Mouse (Mus musculus): ENCODE measurements around the gene Pmm1. TPM values are rescaled to one million over a fixed set of nuclear protein-coding genes. Genes with fewer than 3 reads are reported as not detected.

The Pmm1 gene
- 35.1 and 36.9 TPM in 2 replicates for polyA plus RNA-seq (2014; fragmentation: Nextera tagmentation; extraction: Ambion mirVana)

DNA sequence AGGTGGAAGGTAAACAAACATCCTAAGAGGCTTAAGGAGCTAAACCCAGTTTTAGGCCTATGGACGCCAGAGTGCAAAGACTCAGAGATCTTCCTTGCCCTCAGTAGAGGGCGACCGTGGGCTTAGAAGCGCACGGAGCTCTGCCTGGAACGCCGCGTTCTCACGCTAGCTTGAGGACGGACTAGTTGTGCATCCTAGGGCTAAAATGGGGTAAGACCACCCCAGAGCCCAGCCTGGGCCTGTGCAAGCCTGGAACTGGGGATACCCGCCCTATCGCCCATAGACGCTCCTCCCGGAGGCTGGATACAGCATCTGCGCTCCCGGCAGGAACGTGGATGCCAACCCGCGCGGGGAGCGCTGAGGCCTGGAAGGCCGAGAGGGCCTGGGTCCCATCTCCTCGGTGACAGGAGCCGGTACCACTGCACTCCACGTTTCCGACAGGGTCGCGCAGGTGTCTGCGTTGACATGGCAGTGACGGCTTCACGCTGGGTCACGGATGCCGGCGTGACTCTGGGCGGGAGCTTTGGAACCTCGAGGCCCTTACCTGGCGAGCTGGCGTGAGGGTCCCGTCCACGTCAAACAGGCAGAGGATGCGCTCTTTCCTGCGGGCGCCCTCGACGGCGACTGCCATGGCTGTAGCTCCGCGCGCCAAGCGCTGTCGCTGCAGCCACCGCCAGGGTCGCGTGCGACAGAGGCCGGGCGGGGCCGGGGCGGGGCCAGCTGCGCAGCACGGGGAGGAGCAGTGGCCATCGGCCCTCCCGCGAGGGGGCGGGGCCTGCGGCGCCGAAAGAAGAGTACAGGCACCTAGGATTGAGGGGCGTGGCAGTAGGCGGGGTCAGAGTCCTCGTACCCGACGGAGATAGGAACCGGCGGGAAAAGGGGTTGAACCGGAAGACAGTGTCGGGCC is at the start of gene Pmm1:
Gene Pmm1, minus strand, starts transcription at position 760 of the 907 bp plus-strand sequence.
- ATAC-seq (replicated peaks; ENCODE audit: low FRiP score): peak; percentile 97
- Histone ChIP-seq H3K9ac (ENCODE audit: low read length) (peak within 1 kb of the TSS; percentile 65), H3K4me2 (ENCODE audit: low read depth, low read length, severe bottlenecking) (peak within 1 kb of the TSS; percentile 98), H3K4me1 (replicated peaks; ENCODE audit: control insufficient read depth, insufficient read depth, low read length) (no peaks in the 10 kb centered on the region), H3K4me3 (ENCODE audit: low read depth, low read length) (peak within 1 kb of the TSS; percentile 57), H3K27ac (ENCODE audit: low read depth, low read length) (peak within 1 kb of the TSS; percentile 70; the same call in 1 of the 2 replicates), H3K9me3 (ENCODE audit: control insufficient read depth, low read length) (no peaks in the 10 kb centered on the region), H3K27me3 (ENCODE audit: control insufficient read depth, insufficient read depth, low read length) (no peaks in the 10 kb centered on the region), H3K36me3 (ENCODE audit: control insufficient read depth, insufficient read depth, low read length) (no peaks in the 10 kb centered on the region; the same call in 1 of the 2 replicates)
- DNase-seq (ENCODE audit: low spot score): peak; percentile 99
- under 1% methylated on average over 73 of the region's 77 CpGs for WGBS

DNA sequence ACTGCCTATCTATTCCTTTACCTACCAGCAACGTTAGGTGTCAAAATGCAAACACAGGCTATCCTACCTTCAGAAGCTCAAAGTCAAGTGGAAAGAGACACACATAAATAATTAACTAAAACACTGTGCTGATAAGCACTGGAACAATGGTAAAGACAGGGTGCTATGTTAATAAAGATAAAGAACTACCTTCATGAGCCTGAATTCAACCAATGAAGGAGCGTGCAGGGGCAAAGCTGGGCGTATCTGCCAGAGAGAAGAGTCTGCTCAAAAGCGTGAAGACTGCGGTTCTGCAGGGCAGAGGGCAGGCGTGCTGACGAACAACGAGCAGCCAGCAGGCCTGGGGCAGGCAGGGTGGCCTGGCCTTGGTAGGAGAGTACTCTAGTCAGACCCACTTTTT is 43.5 kb upstream of the Pmm1 start:
- WGBS: 89% methylated on average over 8 of the region's 8 CpGs
- Histone ChIP-seq H3K4me3 (ENCODE audit: low read depth, low read length) (no peak overlapping the region), H3K36me3 (ENCODE audit: control insufficient read depth, insufficient read depth, low read length) (no peaks in the 10 kb centered on the region; the same call in 1 of the 2 replicates), H3K27ac (ENCODE audit: low read depth, low read length) (no peak overlapping the region), H3K9me3 (ENCODE audit: control insufficient read depth, low read length) (no peaks in the 10 kb centered on the region), H3K4me1 (replicated peaks; ENCODE audit: control insufficient read depth, insufficient read depth, low read length) (no peaks in the 10 kb centered on the region), H3K9ac (ENCODE audit: low read length) (no peak overlapping the region), H3K27me3 (ENCODE audit: control insufficient read depth, insufficient read depth, low read length) (no peaks in the 10 kb centered on the region), H3K4me2 (ENCODE audit: low read depth, low read length, severe bottlenecking) (no peak overlapping the region)
- ATAC-seq (replicated peaks; ENCODE audit: low FRiP score) (no peak), DNase-seq (ENCODE audit: low spot score) (no peak)

DNA sequence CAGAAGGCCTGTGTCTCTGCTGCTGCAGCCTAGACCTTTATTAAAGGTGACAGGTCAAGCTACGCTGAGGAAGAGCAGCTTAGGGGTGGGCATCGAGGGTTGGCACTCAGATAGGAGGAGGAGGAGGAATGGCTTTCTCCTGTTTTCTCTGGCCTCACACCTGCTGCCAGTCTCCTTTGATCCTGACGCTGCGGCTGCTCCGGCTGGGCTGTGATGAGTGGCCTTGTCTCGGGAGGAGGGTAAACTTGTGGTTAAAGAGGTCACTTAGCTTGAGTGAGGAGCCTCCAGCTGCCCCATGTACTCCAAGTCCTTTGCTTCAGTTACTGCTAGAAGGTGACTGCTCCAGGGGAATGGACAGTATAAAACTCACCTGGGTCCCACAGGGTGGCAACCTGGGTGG is 33.3 kb upstream of the Pmm1 start:
- Histone ChIP-seq H3K4me2 (ENCODE audit: low read depth, low read length, severe bottlenecking) (no peak overlapping the region), H3K27me3 (ENCODE audit: control insufficient read depth, insufficient read depth, low read length) (no peaks in the 10 kb centered on the region), H3K36me3 (ENCODE audit: control insufficient read depth, insufficient read depth, low read length) (peaks cover 2% of the 10 kb centered on the region; the same call in 1 of the 2 replicates), H3K4me1 (replicated peaks; ENCODE audit: control insufficient read depth, insufficient read depth, low read length) (no peaks in the 10 kb centered on the region), H3K27ac (ENCODE audit: low read depth, low read length) (no peak overlapping the region), H3K9me3 (ENCODE audit: control insufficient read depth, low read length) (no peaks in the 10 kb centered on the region), H3K9ac (ENCODE audit: low read length) (no peak overlapping the region), H3K4me3 (ENCODE audit: low read depth, low read length) (no peak overlapping the region)
- no peak for DNase-seq (ENCODE audit: low spot score)
- WGBS: 84% methylated on average over 6 of the region's 6 CpGs
- no peak for ATAC-seq (replicated peaks; ENCODE audit: low FRiP score)

DNA sequence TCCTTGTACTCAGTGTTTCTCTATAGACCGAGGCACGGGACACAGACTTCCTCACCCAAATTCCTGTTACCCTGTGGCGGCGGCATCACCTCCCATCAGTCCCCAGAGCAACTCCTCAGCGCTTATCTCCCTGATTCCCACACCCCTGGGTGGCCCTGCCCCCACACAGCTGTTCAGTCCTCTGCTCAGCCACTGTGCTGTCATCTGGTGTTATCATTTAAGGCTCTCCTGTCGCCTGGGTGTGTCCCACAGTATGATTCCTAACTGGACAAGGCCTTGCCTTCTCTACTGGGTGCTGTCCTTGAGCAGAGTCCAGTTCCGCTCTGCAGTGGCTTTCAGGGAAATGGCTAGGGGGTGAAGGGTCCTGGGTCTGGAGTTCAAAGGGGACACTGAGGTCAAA is 29.8 kb upstream of the Pmm1 start:
- Histone ChIP-seq H3K9ac (ENCODE audit: low read length) (no peak overlapping the region; the same call in 1 of the 2 replicates), H3K36me3 (ENCODE audit: control insufficient read depth, insufficient read depth, low read length) (no peaks in the 10 kb centered on the region), H3K4me1 (replicated peaks; ENCODE audit: control insufficient read depth, insufficient read depth, low read length) (peaks cover 2% of the 10 kb centered on the region; the same call in 1 of the 2 replicates), H3K27ac (ENCODE audit: low read depth, low read length) (no peak overlapping the region), H3K4me2 (ENCODE audit: low read depth, low read length, severe bottlenecking) (no peak overlapping the region), H3K27me3 (ENCODE audit: control insufficient read depth, insufficient read depth, low read length) (no peaks in the 10 kb centered on the region), H3K9me3 (ENCODE audit: control insufficient read depth, low read length) (no peaks in the 10 kb centered on the region), H3K4me3 (ENCODE audit: low read depth, low read length) (no peak overlapping the region)
- WGBS: 68% methylated on average over 7 of the region's 7 CpGs
- ATAC-seq (replicated peaks; ENCODE audit: low FRiP score) (no peak), DNase-seq (ENCODE audit: low spot score) (no peak)

DNA sequence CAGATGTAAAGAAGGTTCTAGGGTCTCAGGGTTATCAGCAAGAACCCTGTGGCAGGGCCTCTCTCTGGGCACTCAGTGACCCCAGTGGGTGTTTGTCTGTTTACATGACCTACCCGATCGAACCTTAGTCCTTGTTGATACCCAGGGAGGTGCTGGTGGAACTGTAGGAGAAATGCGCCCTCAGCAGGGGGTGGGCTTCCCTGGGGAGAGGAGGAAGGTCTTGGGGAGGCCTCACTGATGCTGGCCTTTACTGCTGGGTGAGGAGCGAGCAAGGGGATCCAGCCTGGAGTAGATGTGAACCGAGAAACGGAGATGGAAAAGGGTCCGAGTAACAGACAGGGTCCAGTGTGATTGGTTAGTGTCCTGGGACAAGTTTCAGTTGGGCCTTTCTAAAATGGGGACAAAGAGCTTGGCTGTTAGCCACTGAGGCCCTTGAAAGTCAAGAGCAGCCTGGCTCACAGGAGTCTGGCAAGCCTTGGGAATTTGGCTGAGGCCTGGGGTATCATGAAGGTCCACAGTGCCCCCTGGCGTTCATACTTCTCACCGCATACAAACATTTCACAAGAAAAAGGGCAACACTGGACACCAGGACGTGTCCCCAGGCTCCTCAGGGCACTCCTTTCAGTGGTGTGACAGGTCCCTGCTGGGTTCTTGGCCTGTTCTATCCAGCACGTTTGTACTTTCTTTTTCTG is 28.8 kb upstream of the Pmm1 start:
- no peaks in the 10 kb centered on the region for H3K27me3 ChIP-seq (ENCODE audit: control insufficient read depth, insufficient read depth, low read length)
- H3K4me3 ChIP-seq (ENCODE audit: low read depth, low read length): no peak overlapping the region
- no peaks in the 10 kb centered on the region for H3K36me3 ChIP-seq (ENCODE audit: control insufficient read depth, insufficient read depth, low read length)
- H3K4me2 ChIP-seq (ENCODE audit: low read depth, low read length, severe bottlenecking): no peak overlapping the region
- H3K4me1 ChIP-seq (replicated peaks; ENCODE audit: control insufficient read depth, insufficient read depth, low read length): peaks cover 4% of the 10 kb centered on the region
- H3K9ac ChIP-seq (ENCODE audit: low read length): no peak overlapping the region
- no peak overlapping the region for H3K27ac ChIP-seq (ENCODE audit: low read depth, low read length)
- peak; percentile 58; the same call in 1 of the 2 replicates for ATAC-seq (replicated peaks; ENCODE audit: low FRiP score)
- no peaks in the 10 kb centered on the region for H3K9me3 ChIP-seq (ENCODE audit: control insufficient read depth, low read length)
- peak; percentile 92 for DNase-seq (ENCODE audit: low spot score)
- WGBS: 44% methylated on average over 11 of the region's 11 CpGs

DNA sequence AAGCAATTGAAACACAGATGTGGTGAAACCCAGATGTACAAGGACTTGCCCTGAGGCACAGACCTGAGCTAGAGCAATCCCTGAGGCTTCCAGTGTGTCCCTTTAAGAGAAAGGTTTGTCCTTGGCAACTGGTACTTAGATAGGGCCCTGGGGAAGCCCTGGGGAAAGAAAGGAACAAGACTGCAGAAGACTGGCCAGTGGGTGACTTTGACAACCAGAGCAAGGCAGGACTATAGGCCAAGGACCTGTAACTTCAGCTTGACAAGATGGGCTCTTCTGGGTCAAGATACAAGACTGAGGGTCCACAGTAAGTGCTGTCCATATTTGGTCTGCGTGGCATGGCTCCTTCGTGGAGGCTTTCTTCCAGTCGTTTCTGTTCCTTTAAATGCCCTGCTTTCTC is 26.9 kb upstream of the Pmm1 start, which contains the start of gene Xrcc6:
Gene Xrcc6, plus strand, starts transcription at position 190 of the 400 bp plus-strand sequence.
- Histone ChIP-seq H3K27ac (ENCODE audit: low read depth, low read length) (no peak within 1 kb of the TSS), H3K4me3 (ENCODE audit: low read depth, low read length) (no peak within 1 kb of the TSS), H3K9me3 (ENCODE audit: control insufficient read depth, low read length) (no peaks in the 10 kb centered on the region), H3K4me2 (ENCODE audit: low read depth, low read length, severe bottlenecking) (no peak within 1 kb of the TSS), H3K9ac (ENCODE audit: low read length) (no peak within 1 kb of the TSS), H3K4me1 (replicated peaks; ENCODE audit: control insufficient read depth, insufficient read depth, low read length) (peaks cover 4% of the 10 kb centered on the region), H3K36me3 (ENCODE audit: control insufficient read depth, insufficient read depth, low read length) (no peaks in the 10 kb centered on the region), H3K27me3 (ENCODE audit: control insufficient read depth, insufficient read depth, low read length) (no peaks in the 10 kb centered on the region)
- DNase-seq (ENCODE audit: low spot score) (no peak), ATAC-seq (replicated peaks; ENCODE audit: low FRiP score) (no peak)
- WGBS: 81% methylated on average over 3 of the region's 3 CpGs

DNA sequence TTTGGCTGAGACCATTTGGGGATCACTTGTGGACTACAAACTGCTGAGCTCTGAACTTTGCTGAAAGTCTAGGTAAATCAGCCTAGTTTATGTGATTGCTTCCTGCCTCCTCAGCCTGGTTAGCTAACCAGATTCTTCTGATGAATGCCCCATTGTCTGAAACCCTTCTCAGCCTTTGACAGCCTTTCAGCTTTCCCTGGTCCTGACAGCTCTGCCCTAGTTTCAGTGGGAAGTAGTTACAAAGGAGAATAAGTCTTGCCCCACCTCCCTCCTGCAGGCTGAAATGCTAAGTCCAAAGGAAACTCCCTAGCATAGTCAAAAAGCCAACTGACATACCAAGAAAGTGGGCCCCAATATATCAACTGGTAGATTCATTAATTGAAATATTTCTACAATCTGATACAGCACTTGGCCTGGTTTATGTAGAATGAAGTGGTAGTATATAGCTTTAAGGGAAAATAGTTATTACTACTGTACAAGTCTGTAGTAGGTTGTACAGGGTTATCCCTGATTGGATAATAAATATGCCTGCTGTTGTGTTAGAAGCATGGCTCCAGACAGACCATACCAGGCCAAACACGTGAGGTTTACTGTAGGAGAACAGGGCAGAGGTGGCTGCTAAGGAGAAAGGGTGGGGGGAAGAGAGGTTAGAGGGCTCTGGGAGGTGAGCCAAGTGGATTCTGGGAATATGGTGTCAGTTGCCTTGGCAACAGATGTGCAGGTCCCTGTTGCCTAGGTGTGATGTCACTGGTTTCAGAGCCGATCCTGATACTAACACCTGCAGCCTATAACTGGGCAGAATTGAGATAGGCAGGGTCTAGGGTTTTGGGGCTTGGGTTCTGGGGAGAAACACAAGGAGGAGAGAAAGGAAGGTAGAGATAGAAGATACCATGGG is 24.8 kb upstream of the Pmm1 start:
- no peaks in the 10 kb centered on the region for H3K36me3 ChIP-seq (ENCODE audit: control insufficient read depth, insufficient read depth, low read length)
- H3K9ac ChIP-seq (ENCODE audit: low read length): no peak overlapping the region
- WGBS: 63% methylated on average over 2 of the region's 2 CpGs
- peak overlapping the region; percentile 48 for H3K27ac ChIP-seq (ENCODE audit: low read depth, low read length)
- no peak overlapping the region for H3K4me2 ChIP-seq (ENCODE audit: low read depth, low read length, severe bottlenecking)
- H3K4me1 ChIP-seq (replicated peaks; ENCODE audit: control insufficient read depth, insufficient read depth, low read length): peaks cover 4% of the 10 kb centered on the region
- DNase-seq (ENCODE audit: low spot score) (no peak), ATAC-seq (replicated peaks; ENCODE audit: low FRiP score) (no peak)
- no peaks in the 10 kb centered on the region for H3K9me3 ChIP-seq (ENCODE audit: control insufficient read depth, low read length)
- no peak overlapping the region for H3K4me3 ChIP-seq (ENCODE audit: low read depth, low read length)
- no peaks in the 10 kb centered on the region for H3K27me3 ChIP-seq (ENCODE audit: control insufficient read depth, insufficient read depth, low read length)

DNA sequence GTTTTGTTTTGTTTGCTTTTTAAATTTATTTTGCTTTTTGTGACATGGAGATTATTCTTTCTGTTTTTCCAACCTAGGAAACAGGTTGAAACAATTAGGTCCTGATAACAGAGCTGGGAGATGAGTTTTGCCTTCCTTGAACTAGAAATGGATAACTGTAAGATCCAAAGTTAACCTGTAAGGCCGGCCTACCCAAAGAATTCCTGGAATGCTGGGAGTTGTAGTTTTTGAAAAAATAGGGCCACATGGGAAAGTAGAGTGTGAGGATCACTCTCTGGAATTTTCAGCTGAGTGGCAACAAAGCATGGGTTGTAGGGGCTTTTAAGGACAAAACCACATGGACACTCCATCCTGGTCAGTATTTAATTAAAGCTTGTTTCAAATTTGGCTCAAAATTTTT is 21.4 kb upstream of the Pmm1 start:
- no peak overlapping the region for H3K4me2 ChIP-seq (ENCODE audit: low read depth, low read length, severe bottlenecking)
- H3K9me3 ChIP-seq (ENCODE audit: control insufficient read depth, low read length): no peaks in the 10 kb centered on the region
- H3K27ac ChIP-seq (ENCODE audit: low read depth, low read length): no peak overlapping the region
- WGBS: 55% methylated on average over 1 of the region's 1 CpGs
- no peaks in the 10 kb centered on the region for H3K36me3 ChIP-seq (ENCODE audit: control insufficient read depth, insufficient read depth, low read length)
- H3K9ac ChIP-seq (ENCODE audit: low read length): no peak overlapping the region
- H3K4me1 ChIP-seq (replicated peaks; ENCODE audit: control insufficient read depth, insufficient read depth, low read length): peaks cover 4% of the 10 kb centered on the region
- H3K4me3 ChIP-seq (ENCODE audit: low read depth, low read length): no peak overlapping the region
- ATAC-seq (replicated peaks; ENCODE audit: low FRiP score) (no peak), DNase-seq (ENCODE audit: low spot score) (no peak)
- H3K27me3 ChIP-seq (ENCODE audit: control insufficient read depth, insufficient read depth, low read length): no peaks in the 10 kb centered on the region

All from forebrain, embryonic 11.5 days (tissue).